Mouse (Mus musculus) kidney, adult 11 months (tissue): ENCODE data around the gene Tmbim6.
"Not testable (repeated sequence)": the region's sequence is repeated elsewhere in the genome, so short reads cannot be mapped to it uniquely, and the experiment has no call there.

Experiments
- DNase-seq: peaks from one replicate; pipeline ENCODE4 v3.0.0; 2022

Gene Tmbim6

DNA sequence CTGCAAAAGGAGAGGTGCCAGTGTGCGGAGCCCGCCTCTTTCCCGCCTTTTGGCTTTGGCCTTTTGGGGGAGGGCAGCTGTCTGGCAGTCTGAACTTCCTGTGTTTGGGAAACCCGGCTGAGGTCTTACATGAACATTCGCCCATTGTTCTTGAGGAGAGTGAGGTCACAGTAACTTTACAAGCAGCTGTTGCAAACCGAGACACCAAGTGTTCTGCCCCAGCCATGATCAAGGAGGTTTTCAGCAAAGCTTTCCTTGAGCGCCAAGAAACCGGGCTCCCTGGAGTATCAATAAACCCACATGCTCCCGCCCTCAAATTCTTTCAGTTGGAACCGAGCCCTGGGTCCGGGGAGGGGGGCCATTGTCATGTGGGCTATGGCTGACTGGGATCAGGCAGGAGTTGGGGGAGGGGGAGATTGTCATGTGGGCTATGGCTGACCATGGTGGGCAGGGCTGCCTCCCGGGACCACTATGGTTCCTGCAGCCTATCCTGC is 27.9 kb downstream of the Tmbim6 start:
- peak; percentile 56 for DNase-seq

GRCm38 (mm10) chr15:99421152-99421551 is 28.5 kb downstream of the Tmbim6 start:
- no peak for DNase-seq

DNA sequence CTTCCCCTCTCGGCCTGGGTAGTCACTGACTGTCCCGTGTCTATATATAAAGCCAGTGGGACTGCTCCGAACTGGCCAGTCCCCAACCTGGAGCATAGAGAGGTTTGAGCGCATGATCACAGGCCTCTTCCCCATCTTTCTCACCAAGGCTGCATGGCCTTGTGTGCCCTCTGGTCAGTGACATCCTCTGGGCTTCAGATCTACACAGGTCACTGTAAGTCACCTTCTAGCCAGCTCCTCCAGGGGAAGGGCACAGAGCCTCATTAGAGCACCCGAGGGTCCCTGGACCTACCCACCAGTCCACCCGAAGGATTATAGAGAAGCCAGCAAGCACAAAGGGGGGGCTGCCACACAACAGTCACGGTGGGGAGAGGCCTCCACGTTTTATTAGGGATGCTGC is 29.0 kb downstream of the Tmbim6 start:
- DNase-seq = no peak

DNA sequence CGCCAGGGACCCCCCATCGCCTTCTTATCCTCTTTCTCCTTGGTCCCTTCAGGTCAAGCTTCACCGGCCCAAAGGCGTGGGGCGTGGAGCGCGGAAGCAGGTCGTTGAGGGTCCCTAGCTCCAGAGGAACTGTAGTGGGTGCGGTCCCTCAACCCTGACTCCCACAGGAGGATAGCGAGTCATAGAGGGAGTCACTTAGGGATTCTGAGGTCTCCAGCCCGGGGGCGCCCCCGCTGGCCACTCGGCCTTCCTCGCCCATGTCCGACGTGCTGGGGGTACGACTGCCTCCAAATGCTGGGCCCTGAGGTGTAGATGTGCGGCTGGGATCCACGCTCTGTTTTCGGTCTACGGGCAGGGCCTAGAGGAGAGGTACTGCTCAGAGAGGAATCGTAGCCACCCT is 29.9 kb downstream of the Tmbim6 start:
- no peak for DNase-seq

DNA sequence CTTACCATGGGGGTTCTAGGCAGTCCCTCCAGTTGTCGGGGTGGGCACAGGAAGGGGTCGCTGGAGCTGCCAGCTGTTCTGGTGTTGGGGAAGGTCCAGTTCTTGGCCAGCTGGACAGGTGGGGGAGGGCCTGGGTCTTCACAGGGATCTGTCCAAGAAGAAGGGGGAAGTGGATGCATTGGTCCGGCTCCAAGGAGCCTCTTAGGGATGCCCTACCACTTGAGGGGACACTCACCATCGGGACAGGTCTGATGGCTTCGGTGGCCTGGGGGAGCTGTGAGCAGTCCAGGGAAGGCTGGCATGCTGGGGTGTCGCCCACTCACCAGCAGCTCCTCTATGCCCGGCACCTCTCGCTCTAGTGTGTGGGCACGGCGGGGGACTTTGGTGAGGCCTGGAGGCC is 30.4 kb downstream of the Tmbim6 start:
- no peak for DNase-seq

- DNase-seq = no peak
Measured at GRCm38 (mm10) chr15:99423884-99424283, 31.2 kb downstream of the Tmbim6 start.

DNA sequence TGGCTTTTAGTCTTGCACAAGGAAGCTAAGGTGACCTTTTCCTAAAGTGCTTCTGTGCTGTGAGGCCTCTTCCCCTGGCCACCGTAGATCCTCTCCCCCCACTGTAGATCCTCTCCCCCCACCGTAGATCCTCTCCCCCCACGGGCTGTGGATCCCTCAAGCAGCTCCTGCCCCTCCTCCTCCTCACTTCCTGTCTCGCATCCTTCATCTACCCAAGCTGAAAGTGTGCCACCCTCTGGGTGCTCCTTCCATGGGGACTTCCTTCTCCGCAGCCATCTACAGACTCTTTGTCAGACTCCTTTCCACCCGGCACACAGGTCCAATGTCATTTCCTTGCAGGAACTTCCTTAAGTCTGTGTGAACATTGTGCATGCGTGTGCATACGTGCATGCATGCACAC is 37.7 kb downstream of the Tmbim6 start:
- no peak for DNase-seq

- DNase-seq = no peak
Measured at GRCm38 (mm10) chr15:99431063-99431462, 38.4 kb downstream of the Tmbim6 start.

DNA sequence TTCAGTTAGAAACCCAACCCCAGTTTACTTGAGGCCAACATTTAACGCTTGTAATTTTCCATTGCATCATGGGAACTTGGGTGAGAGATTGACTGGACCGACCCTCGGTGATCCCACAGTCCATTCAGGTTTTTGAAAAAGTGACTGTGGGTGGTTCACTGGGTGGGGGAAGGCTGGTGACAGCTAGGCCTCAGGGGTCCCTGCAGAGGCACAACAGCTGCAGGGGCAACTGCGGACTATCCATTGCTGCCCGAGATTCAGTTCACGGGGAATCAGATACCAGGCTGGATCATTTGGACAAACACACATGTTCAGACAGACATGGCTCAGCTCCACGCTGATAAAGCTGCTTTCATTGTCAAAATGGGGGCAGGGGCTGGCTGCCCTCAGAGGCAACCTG is 38.8 kb downstream of the Tmbim6 start:
- no peak for DNase-seq

- DNase-seq = peak; percentile 26
Measured at GRCm38 (mm10) chr15:99431967-99432366, 39.3 kb downstream of the Tmbim6 start.

DNA sequence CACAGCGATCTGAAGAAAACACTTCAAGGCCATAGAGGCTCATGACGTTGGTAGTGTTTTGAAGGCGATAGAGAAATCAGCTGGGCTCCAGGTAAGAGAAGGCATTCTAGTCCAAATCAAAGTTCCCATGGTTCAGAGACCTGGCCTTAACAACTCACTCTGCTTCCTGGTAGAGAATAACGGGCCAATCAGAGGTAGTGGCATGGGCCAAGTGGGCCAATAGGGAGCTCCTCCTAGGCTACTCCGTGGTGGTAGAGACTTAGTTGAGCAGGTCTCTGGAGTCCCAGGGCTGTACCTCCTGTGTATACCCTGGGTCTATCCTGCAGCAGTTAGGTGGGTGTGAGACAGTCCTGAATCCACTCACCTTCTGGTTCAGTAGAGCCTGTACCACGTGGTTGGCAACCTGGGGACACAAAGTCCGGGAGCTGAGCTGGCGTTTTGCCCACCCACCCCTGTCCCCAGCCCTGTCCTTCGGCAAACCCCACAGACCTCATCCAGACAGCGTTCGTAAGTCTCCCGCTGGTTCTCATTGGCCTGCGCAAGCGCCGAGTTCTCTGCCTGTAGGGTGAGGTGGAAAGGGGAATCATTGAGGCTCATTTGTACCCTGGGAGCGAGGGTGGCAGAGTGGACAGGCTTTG is 40.5 kb downstream of the Tmbim6 start:
- DNase-seq = no peak

DNA sequence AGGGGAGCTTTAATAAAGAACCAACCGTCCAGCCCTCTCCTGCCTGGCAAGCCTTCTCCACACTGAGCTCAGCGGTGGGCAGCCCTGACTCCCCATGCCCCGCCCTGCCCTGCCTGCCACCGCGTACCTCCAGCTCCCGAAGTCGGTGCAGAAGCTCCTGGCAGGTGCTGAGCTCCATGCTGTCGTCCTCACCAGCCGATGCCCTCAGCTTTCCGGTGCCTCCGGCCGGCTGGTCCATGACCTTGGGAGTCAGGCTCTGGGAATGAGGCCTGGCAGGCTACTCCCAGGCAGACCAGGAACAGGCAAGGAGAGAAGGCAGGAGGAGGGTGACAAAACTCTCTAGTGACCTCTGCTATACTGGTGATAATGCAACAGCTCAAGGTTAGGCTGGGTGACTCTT is 41.2 kb downstream of the Tmbim6 start:
- DNase-seq = no peak

DNA sequence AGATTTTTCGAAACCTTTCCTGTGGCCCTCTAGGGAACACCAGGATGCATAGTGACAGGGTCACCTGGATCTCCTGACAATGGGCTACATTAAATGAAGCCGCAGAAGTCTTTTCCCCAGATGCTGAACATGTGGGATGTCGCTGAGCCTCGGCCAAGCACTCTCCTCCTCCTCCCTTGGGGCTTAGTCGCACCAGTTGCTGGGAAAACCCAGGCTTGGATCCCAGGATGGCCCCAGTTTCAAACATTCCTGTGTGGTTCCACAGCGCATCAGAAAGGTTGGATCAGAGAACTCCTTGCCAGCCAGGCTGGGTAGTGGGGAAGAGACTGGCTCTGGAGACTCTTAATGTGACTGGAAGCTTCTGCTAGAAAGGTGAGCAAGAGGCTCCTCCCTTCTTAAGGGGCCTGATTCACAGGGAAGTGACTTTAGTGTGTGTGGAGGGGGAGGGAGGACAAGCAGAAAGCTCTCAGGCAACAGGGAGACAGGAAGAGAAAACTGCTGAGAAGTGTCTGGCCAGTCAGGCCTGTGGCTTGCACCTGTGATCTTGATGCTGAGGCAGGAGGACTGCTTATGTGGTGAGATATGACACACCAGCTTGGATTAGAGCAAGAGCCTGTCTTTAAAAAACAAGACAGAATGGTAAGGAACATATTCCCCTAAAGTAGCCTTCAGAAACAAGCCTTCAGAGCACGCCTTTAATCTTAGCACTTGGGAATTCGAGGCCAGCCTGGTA is 46.5 kb downstream of the Tmbim6 start:
- no peak for DNase-seq

GRCm38 (mm10) chr15:99440112-99440815 is 47.6 kb downstream of the Tmbim6 start:
- no peak for DNase-seq

DNA sequence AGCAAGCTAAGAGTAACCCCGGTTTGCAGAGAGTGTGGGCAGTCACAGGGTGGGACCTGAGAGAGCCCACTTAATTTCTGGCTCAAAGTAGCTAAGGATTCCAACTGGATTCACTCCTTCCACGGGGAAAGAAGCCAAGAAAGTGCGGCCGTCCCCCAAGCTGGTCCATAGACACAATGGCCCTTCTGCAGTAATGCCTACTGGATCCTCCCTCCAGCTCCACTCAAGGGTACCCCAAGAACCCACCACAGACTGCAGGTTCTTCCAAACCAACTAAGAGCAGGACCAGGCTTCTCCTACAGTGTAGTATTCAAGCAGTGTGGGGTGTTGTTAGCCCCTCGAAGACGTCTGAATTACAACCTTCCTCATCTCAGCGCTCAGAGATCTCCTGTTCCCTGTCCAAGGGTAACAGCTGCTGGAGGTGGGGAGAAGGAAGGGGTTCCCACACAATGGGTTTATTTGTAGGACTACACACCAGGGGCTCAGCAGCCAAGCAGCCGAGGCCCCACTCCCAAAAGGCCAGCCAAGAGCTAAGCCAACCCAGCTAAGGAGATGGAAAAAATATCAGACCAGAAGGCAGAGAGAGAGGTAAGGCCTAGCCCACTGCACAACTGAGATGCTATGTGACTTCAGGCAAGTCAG is 48.3 kb downstream of the Tmbim6 start:
- DNase-seq = no peak

- no peak for DNase-seq
Measured at GRCm38 (mm10) chr15:99442358-99442757, 49.7 kb downstream of the Tmbim6 start.

- no peak for DNase-seq
Measured at GRCm38 (mm10) chr15:99445567-99445966, 52.9 kb downstream of the Tmbim6 start.

DNA sequence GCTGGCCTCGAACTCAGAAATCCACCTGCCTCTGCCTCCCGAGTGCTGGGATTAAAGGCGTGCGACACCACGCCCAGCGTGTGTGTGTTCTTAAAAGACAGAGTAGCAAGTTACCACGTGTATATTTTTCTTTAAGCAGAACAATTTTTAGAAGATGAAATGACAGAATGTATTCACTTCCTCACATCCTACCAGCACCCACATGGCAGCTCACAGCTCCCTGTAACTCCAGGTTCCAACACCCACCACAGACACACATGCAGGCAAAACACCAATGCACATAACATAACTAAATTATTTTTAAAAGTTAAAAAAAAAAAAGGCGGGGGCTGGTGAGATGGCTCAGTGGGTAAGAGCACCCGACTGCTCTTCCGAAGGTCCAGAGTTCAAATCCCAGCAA is 53.5 kb downstream of the Tmbim6 start:
- not testable (repeated sequence) for DNase-seq

DNA sequence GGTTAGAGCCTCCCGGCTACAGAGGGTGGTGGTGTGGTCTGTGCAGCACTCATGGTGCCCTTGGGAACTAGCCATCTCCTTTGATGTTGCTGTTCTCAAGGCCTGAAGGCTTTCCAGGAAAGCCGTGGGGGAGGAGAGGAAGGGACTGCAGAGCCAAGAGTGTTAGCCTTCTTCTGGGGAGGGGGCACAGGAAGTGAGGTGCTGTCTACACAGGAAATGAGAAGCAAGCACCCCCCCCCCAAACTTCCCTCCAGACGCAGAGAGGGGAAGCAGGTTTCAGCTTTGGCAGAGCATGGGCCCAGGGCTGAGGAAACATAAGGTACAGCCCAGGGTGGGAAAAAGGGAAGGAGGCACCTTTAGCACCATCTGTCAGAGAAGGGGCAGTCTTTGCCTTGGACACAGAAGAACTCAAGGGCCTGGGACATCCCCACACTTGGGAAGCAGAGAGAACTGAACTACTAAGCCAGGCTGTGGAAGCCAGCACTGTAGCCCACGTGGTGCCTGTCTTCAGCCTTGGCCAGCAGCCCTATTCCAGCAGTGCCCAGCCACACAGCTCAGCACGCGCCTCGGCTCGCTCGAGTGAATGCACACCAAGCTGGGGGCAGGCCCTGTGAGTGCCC is 56.6 kb downstream of the Tmbim6 start:
- DNase-seq = no peak

DNA sequence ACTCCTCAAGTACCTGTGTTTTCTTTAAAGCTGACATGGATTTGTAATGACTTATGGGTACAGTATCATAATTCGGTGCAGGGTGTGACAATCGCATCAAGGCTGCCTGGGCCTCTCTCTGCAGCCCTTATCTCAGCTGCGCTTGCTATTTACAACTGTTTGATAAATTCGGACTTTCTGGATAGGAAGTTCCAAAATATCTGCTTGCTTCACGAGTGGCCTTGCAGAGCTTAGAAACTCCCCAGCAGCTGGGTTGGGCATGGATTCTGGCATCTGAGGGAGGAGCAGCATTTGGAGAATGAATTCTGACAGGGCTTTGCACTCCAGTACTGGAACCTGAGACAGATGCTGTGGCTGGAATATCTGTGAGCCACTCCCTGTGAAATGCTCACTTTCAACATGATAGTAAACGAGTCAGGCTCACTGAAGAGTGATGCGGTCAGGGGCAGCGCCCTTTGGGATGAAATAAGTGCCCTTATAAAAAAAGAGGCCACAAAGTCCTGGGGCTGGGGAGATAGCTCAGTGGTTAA is 57.1 kb downstream of the Tmbim6 start:
- no peak for DNase-seq

- DNase-seq = no peak
Measured at GRCm38 (mm10) chr15:99453153-99453900, 60.6 kb downstream of the Tmbim6 start.
